Mouse (Mus musculus) retina, postnatal 7 days (tissue): ENCODE measurements around the gene Tbrg1.

ENCODE experiments used
- DNase-seq: peaks from one replicate; pipeline ENCODE4 v3.0.0-alpha.2; 2012; ENCODE audit warnings: low read depth, low spot score

Tbrg1 gene

GRCm38 (mm10) chr9:37656931-37657481 is at the start of gene Tbrg1:
Gene Tbrg1 (minus strand): TSS chr9:37657312.
- DNase-seq, result peak; percentile 60

- peak; percentile 9 for DNase-seq
Measured at GRCm38 (mm10) chr9:37689970-37690686, 33.0 kb upstream of the Tbrg1 start.

DNA sequence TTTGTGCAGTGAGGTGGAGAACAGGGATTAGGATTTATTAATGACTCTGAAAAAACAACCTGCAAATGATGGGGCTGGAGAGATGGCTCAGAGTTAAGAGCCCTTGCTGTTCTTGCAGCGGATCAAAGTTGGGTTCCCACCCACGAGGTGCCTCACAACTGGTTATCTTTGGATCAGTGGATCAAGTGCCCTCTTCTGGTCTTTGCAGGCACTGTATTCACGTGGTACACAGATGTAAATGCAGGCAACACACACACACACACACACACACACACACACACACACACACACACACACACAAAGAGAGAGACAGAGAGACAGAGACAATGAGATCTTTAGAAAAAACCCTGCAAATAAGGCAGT is 30.8 kb upstream of the Tbrg1 start:
- DNase-seq, result no peak

DNA sequence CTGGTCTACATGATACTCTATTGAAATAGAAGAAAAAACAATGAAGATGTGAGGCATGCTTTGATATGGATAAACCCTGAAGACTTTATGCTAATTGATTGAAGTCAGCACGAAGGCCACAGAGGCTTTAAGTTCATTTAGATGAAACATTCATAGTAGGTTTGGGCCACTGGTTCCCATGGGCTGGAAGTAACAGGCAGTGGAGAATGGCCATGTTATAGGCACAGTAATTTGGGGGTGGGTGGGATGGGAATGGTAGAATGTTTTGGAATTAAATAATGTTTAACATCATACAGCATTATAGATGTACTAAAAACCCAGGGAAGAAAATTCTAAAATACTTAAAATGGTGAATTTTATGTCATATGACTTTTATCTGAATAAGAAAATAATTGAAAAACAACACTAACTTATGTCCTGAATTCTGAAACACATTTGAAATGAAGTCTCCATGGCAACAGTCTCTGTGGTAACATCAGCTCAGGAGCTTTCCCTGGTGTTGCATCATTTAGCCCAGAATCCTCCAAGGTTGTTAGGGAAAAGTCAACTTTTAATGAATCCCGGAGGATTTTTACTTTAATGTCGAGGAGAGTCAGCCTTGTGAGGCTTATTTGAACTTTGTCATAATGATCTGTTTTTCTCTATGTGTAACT is 30.3 kb upstream of the Tbrg1 start:
- no peak for DNase-seq

DNA sequence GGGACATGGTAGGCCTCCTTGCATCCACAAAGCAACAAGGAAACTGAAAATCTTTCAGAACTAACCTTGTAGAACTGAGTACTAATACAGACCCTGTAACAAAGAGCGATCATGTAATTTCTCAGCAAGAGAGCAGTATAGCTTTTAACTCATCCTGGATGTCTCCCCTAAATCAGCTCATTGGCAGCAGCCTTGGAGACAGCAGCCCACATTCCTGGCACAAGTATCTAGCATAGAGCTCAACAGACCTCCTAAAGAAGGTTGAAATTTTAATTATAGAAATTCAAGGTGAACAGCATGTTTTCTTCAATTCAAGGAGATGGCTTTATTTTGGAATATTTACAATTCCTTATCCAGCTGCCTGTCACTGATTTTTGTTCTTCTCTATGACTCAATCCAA is 24.0 kb upstream of the Tbrg1 start:
- no peak for DNase-seq

- no peak for DNase-seq
Measured at GRCm38 (mm10) chr9:37675287-37675686, 18.2 kb upstream of the Tbrg1 start.

- no peak for DNase-seq
Measured at GRCm38 (mm10) chr9:37670261-37670660, 13.1 kb upstream of the Tbrg1 start.

DNA sequence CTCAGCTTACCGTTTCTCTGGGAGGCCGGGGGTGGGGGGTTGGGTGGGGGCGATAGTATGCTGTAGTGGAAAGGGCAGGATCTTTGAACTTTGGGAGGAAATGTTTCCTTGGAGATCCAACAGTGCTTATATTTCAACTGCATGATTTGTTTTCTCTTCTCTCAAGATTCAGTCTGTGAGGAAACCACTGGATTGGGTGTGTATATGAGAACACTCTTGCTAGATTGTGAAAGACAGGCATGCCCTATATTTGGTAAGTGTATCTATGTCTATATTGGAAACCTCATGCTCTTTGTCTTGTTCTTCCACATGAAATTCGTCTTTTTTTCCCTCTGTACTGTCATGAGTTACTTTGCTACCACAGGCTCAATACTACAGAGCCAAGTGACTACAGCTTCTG is 12.6 kb upstream of the Tbrg1 start:
- DNase-seq, result no peak

- DNase-seq, result no peak
Measured at GRCm38 (mm10) chr9:37669115-37669514, 12.0 kb upstream of the Tbrg1 start, which contains the start of gene Panx3. Gene Panx3 (minus strand): TSS chr9:37669235.

DNA sequence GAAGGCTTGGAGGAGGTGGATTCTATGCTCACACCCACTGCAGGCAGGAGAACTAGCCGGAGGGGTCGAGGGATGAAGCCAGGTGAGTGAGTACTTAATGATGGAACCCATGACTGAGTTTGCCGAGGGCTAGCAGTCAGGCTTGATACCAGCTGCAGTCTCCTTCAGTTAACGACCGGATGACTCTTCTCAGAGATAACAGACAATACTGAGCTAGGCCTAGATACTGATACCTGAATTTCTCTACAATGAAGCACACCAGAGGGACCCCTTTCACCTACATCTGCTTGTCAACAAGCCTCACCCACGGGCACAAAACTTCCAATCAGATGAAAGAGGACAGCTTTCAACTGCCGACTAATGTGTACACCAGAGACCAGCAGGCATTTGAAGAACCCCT is 8.9 kb upstream of the Tbrg1 start:
- DNase-seq, result no peak

DNA sequence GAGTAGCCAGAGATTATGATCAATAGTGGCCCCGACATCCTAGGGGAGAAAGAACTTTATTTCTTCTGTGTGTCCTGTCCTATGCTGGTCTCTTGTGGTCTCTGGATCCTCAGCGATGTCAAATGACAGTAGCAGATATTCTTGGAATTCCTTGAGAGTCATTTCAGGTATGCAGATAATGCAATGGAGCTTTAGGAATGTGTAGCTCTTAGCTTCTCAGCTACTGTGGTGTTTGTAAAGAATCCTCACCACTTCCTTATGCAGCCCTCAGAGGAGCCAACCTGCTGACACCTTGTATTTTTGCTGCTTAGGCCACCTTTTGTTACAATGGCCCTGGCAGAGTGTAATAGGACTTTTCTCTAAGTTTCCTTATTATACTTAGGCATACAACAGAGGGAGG is 7.5 kb upstream of the Tbrg1 start:
- no peak for DNase-seq

DNA sequence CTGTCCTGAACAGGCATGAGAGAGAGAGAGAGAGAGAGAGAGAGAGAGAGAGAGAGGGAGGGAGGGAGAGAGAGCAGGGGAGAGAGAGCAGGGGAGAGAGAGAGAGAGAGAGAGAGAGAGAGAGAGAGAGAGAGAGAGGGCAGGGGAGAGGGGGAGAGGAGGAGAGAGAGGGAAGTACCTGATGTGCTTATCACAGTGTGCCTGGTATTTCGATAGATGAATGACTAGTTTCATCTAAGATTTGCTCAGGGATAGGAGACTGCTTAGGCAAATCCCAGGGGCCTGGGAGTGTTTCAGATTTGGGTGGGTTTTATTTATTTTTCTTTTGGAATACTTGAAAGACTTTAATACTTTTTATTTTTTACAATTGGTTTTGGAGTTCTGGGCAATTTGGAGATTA is 6.1 kb upstream of the Tbrg1 start:
- no peak for DNase-seq

- no peak for DNase-seq
Measured at GRCm38 (mm10) chr9:37659413-37659812, 2.3 kb upstream of the Tbrg1 start.

GRCm38 (mm10) chr9:37656439-37656881 is 652 bp downstream of the Tbrg1 start:
- no peak for DNase-seq

DNA sequence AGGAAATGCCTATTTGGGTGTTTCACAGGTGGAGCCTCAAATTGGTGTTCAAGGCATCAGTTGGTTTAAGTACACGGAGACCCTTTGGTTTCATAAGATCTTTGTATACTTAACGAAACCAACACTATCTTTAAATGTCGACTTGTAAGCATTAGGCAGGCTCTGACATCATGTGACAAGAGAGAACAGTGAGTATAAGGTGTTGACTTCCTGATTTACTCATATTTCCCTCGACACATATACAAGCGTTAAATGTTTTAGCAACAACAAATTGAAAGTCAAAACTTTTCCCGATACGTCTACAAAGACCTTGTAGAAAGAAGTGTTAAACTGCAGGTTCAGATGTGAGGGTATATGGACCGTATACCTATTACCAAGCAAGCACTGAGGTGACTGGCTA is 1.2 kb downstream of the Tbrg1 start:
- no peak for DNase-seq

DNA sequence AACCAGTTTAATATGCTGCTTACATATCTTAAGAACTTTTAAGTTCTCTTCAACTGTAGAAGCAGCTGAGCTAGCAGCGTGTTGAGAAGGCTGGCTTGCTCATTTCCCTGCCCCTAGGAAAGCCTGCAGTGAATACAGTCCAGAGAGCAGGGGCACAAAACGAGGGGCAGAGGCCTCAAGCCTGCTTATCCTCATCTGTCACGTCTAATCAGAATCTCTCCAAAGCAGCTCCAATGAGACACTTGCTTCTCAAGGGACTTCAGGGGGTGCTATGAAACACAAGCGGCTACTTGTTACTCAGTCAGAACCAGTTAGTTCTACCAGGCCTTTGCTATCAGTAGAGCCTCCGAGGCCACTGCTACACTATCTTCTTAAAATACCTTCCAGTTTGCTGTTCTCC is 3.3 kb downstream of the Tbrg1 start:
- DNase-seq, result peak; percentile 29

GRCm38 (mm10) chr9:37650639-37651038 is 6.5 kb downstream of the Tbrg1 start:
- DNase-seq, result no peak

DNA sequence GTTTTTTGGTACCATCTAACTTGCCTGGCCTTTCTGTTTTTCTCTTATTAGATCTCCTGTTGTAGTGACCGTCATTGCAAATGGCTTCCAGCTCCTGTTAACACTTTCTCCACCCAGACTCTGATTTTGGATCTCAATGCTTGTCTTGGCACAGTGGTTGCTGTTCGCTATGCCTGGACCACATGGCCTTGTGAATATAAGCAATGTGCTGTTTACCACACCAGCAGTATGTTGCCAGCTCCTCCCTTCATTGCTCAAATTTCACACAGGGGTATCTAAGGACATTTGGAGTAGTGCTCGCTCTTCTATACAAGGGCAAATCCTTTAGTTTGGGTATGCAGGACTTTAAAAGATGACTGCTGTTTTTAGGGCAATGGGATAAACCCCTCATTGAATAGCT is 10.9 kb downstream of the Tbrg1 start:
- DNase-seq, result no peak

- DNase-seq, result no peak
Measured at GRCm38 (mm10) chr9:37638721-37639120, 18.4 kb downstream of the Tbrg1 start.

GRCm38 (mm10) chr9:37636800-37637542 is 20.1 kb downstream of the Tbrg1 start:
- no peak for DNase-seq

DNA sequence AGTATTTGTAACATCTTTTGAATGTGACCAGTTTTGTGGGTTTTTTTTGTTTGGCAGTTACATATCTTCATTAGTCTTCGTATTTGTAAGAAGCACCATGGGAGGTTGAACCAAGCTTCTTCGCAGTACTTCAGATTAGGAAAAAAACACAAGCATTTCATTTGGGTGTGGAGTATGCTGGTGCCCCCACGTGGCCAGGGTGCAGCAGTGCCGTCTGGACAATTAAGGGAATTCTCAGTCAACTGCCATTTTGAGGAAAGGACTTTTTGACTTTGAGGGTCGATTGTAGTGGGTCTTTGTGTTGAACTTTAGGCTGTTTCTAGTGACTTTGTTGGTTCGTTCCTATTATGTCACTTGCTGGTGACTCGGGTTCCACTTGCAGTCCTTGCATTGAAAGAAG is 20.8 kb downstream of the Tbrg1 start:
- peak; percentile 20 for DNase-seq

GRCm38 (mm10) chr9:37634269-37634668 is 22.8 kb downstream of the Tbrg1 start:
- DNase-seq, result no peak
